Mouse (Mus musculus) intestine, postnatal 0 days (tissue): ENCODE results near the gene Wdr86. TPM values are rescaled to one million over a fixed set of nuclear protein-coding genes. Genes with fewer than 3 reads are reported as not detected.
A peak's percentile ranks its signal among the peaks of the same experiment; 100 is the strongest.

Experiments
- ATAC-seq: fragments of 200-750 bp; cut with Nextera tagmentation; 2 replicates; pipeline ENCODE4 v1.8.0; 2017; ENCODE audit warnings: mild to moderate bottlenecking, moderate TSS enrichment, moderate library complexity
- H3K27ac ChIP-seq: fragments of 300-500 bp; sonication (generic); 2 replicates; pipeline ENCODE4 v1.5.1; 2014; ENCODE audit warnings: mild to moderate bottlenecking, low read depth, low read length, moderate library complexity
- H3K27me3 ChIP-seq: fragments of 300-500 bp; sonication (generic); replicated peaks from 2 replicates; pipeline ENCODE4 v1.6.1; 2014; ENCODE audit warnings: low read length, mixed read lengths; ENCODE audit not compliant: control insufficient read depth, insufficient read depth
- H3K36me3 ChIP-seq: fragments of 300-500 bp; sonication (generic); 2 replicates; pipeline ENCODE4 v1.6.1; 2014; ENCODE audit warnings: mild to moderate bottlenecking, moderate library complexity; ENCODE audit not compliant: control insufficient read depth, insufficient read depth
- H3K4me1 ChIP-seq: fragments of 300-500 bp; sonication (generic); replicated peaks from 2 replicates; pipeline ENCODE4 v1.6.1; 2014; ENCODE audit warnings: antibody characterized with exemption, low read length, mixed read lengths; ENCODE audit not compliant: control insufficient read depth, insufficient read depth
- H3K4me2 ChIP-seq: fragments of 300-500 bp; sonication (generic); replicated peaks from 2 replicates; pipeline ENCODE4 v1.6.1; 2014; ENCODE audit warnings: low read depth, mild to moderate bottlenecking, moderate library complexity
- H3K4me3 ChIP-seq: fragments of 300-500 bp; sonication (generic); 2 replicates; pipeline ENCODE4 v1.5.1; 2014; ENCODE audit warnings: low read depth, low read length
- H3K9ac ChIP-seq: fragments of 300-500 bp; sonication (generic); 2 replicates; pipeline ENCODE4 v1.6.1; 2014; ENCODE audit warnings: mild to moderate bottlenecking, low read depth, low read length
- H3K9me3 ChIP-seq: fragments of 300-500 bp; sonication (generic); 2 replicates; pipeline ENCODE4 v1.6.1; 2016; ENCODE audit warnings: mixed run types; ENCODE audit not compliant: control insufficient read depth
- CTCF ChIP-seq: sonication (generic); IDR thresholded peaks from 2 replicates; pipeline ENCODE4 v1.5.1; 2016; ENCODE audit warnings: low read depth, mild to moderate bottlenecking, control low read depth, antibody characterized with exemption, moderate library complexity
- WGBS: fragments of 180-500 bp; shearing (Covaris S2); extraction: QIAGEN DNeasy Blood & Tissue Kit; methylation state at CpG from one replicate; pipeline ENCODE4 v1.1.7; 2014; 5-methylcytosine and 5-hydroxymethylcytosine counted together
- polyA plus RNA-seq: library from polyadenylated mRNA; unstranded; fragments of >200 nt; fragmentation: Nextera tagmentation; extraction: Ambion mirVana; gene quantifications from 2 replicates; pipeline ENCODE4 v1.2.1, GENCODE M21; 2015

Wdr86 gene
- polyA plus RNA-seq, 1 experiment from 2014 or later = 2.7 TPM

DNA sequence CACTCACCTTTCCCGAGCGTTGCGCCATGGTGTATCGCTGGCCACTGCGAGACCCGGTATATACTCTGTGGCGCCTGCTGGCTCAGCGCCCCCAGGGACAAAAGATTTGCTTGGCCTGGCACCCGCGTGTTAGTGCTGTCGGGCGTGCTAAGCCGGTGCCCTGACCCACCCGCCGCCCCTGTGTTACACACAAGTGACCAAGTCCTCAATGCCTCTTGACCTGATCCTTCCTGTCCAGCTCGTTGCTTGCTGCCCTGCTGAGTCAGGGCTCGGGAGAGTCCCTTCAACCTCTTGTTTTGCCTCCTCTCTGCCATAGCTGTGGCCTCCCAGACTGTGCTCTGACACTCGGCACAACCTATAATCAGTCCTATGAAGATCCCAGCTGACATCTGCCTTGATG, 27.3 kb upstream of the Wdr86 start, which contains the start of gene Crygn:
Gene Crygn (minus strand): TSS at position 193 of the 400 bp plus-strand sequence.
- no peak for TF ChIP-seq CTCF
- H3K9ac ChIP-seq = 0 out of 2 replicates have a peak within 1 kb of the TSS, but pooled peaks have one; percentile 22
- no peaks in the 10 kb centered on the region for H3K27me3 ChIP-seq
- peak within 1 kb of the TSS; percentile 37 for H3K4me2 ChIP-seq
- WGBS = 71% methylated on average over 18 of the region's 18 CpGs
- H3K4me3 ChIP-seq = 0 out of 2 replicates have a peak within 1 kb of the TSS, but pooled peaks have one; percentile 7
- no peaks in the 10 kb centered on the region for H3K9me3 ChIP-seq
- H3K36me3 ChIP-seq = no peaks in the 10 kb centered on the region
- ATAC-seq = 0 out of 2 replicates have a peak, but pooled peaks have one; percentile 25
- no peaks in the 10 kb centered on the region; the same call in 1 of the 2 replicates for H3K4me1 ChIP-seq
- no peak within 1 kb of the TSS; the same call in 1 of the 2 replicates for H3K27ac ChIP-seq

DNA sequence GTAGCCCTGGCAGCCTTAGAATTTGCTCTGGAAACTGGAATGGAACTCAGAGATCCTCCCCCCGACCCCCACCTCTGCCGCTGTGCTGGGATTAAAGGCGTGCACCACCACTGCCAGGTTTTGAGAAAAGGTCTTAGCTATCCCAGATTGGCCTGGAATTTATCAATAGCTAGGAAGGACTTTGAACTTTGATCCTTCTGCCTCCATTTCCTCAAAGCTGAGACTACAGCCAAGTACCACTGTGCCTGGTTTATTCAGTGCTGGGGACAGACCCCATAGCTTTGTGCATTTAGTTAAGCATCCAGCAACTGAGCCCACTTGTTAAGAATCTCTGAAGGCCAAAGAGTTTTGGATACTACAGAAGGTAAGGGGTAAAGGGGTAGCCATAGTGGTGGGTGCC, 26.4 kb upstream of the Wdr86 start:
- no peaks in the 10 kb centered on the region for H3K9me3 ChIP-seq
- H3K4me1 ChIP-seq = peaks cover 2% of the 10 kb centered on the region; the same call in 1 of the 2 replicates
- 0 out of 2 replicates have a peak overlapping the region, but pooled peaks have one; percentile 22 for H3K9ac ChIP-seq
- H3K27me3 ChIP-seq = no peaks in the 10 kb centered on the region
- peak; percentile 24; the same call in 1 of the 2 replicates for ATAC-seq
- 37% methylated on average over 3 of the region's 3 CpGs for WGBS
- TF ChIP-seq CTCF = no peak
- H3K36me3 ChIP-seq = no peaks in the 10 kb centered on the region
- H3K4me2 ChIP-seq = peak overlapping the region; percentile 37
- H3K27ac ChIP-seq = no peak overlapping the region; the same call in 1 of the 2 replicates
- no peak overlapping the region for H3K4me3 ChIP-seq

DNA sequence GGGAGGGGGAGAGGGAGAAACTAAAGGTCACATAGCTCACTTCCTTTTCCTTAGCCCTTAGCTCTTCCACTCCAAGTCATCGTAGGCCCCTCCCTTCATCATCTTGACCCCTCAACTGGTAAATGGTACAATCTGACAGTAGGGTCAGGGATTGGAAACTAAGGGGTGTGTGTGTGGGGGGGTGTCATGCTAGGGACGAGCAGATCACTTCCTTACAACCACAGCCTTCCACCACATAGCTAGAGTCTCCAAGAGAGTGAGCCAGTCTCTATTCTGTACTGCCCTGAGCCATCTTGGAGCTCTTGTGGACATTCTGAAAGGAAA, 21.6 kb upstream of the Wdr86 start:
- H3K9ac ChIP-seq = 0 out of 2 replicates have a peak overlapping the region, but pooled peaks have one; percentile 64
- 8% methylated on average over 2 of the region's 2 CpGs for WGBS

DNA sequence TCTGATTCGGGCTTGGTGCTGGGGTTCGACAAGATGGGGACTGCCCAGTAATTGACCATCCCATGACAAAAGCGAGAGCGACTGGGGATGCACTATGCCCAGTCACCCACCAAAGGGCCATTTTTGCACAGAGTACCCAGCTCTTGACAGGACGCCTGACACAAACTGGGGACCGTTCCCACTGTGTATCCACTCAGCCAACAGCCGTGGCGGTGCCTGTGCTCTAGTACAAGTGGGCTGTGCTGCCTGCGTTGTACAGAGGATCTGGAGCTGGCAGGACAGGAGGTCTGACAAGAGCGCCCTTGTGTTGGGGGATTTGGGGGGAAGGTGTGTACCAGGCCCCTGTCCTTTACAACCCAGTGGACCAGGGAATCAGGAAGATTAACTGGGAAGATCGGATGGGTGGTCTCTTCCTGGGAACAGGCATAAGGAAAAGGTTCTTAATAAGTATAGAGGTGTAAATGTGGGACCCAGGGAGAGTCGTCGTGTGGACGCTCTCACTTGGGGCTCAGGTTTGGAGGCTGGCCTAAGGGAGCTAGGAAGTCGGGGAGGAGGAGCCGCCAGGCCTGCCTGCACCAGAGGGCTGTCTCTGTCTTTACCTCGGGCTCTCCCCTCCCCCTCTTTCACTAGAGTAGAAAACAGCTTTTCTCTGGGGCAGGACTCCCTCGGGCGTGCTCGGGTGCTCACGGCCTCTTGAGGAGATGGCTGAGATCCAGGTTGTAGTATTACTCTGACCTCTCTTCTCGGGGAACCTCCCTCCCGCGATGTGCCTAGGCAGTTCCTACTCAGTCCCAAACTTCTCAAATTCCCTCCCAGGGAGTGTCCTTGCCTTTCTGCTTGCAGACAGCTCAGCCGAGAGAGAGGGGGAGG, 21.0 kb upstream of the Wdr86 start:
- no peaks in the 10 kb centered on the region for H3K9me3 ChIP-seq
- H3K27me3 ChIP-seq = no peaks in the 10 kb centered on the region
- no peak for TF ChIP-seq CTCF
- ATAC-seq = peak; percentile 62
- peak overlapping the region; percentile 64 for H3K9ac ChIP-seq
- H3K4me2 ChIP-seq = peak overlapping the region; percentile 91
- 4% methylated on average over 25 of the region's 25 CpGs for whole genome bisulfite sequencing
- peak overlapping the region; percentile 59 for H3K4me3 ChIP-seq
- no peaks in the 10 kb centered on the region for H3K36me3 ChIP-seq
- peaks cover 14% of the 10 kb centered on the region for H3K4me1 ChIP-seq
- peak overlapping the region; percentile 79 for H3K27ac ChIP-seq

More for the DNA sequence above, 21.6 kb upstream of the Wdr86 start:
- H3K4me3 ChIP-seq = peak overlapping the region; percentile 59; the same call in 1 of the 2 replicates
- H3K27me3 ChIP-seq = no peaks in the 10 kb centered on the region
- H3K27ac ChIP-seq = peak overlapping the region; percentile 79
- H3K4me2 ChIP-seq = peak overlapping the region; percentile 91
- H3K36me3 ChIP-seq = no peaks in the 10 kb centered on the region
- peaks cover 14% of the 10 kb centered on the region for H3K4me1 ChIP-seq
- ATAC-seq = no peak
- TF ChIP-seq CTCF = no peak
- no peaks in the 10 kb centered on the region for H3K9me3 ChIP-seq

DNA sequence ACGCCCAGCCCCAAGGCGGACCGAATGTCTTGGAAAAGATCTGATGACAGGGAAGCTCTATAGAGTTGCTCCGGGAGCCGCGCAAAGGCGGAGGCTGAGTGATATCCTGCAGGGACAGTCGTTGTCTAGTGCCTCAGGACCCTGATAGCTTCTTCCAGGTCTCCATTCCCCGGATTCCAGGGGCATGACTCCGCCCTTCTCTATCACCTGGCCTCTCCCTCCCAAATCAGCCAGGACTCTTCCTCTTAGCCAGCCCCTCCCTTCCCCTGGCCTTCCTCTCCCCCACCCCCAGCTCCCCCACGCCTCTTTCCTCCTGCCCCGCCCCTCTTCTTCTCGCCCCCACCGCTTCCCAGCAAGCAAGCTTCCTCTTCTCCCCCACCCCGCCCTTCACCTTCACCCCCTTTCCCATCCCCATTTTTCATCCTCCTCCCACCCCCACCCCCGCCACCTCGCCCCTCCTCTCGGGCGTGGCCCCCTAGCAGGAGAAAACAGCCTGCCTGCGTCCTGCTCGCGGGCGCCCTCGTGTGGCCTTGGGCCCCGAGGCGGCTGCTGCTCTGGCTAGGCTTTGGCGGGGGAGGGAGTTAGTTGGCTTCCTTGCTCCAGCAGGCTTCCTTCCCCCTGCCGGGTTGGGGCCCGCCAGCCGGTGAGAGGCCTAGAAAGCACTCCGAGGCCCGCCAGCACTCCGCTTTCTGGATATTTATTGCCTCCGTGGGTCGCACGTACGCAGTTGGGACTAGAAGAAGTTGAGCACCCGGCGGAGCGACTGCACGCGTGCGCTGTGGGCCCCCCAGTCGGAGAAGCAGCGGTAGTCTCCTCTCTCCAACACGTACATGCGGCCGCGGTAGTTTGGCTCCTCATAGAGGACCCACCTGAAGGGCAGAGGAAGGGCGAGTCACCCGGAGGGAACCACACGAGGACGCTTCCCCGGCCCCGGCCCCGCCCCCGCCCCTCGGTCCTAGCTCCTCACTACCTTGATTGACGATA, 20.1 kb upstream of the Wdr86 start:
- peaks cover 14% of the 10 kb centered on the region for H3K4me1 ChIP-seq
- peak overlapping the region; percentile 79 for H3K27ac ChIP-seq
- H3K9me3 ChIP-seq = no peaks in the 10 kb centered on the region
- TF ChIP-seq CTCF = peak; percentile 92
- no peaks in the 10 kb centered on the region for H3K36me3 ChIP-seq
- peak overlapping the region; percentile 91 for H3K4me2 ChIP-seq
- ATAC-seq = peak; percentile 78
- H3K9ac ChIP-seq = peak overlapping the region; percentile 64
- WGBS = 1% methylated on average over 58 of the region's 59 CpGs
- H3K27me3 ChIP-seq = no peaks in the 10 kb centered on the region
- H3K4me3 ChIP-seq = peak overlapping the region; percentile 59
